Mouse (Mus musculus) G1E (cell line): ENCODE results near the gene Dguok. TPM values are rescaled to one million over a fixed set of nuclear protein-coding genes. Genes with fewer than 3 reads are reported as not detected.

Source experiments
- ATAC-seq: 2 replicates; pipeline ENCODE4 v1.8.0; 2016; ENCODE audit warnings: mild to moderate bottlenecking; ENCODE audit not compliant: insufficient number of reproducible peaks, poor library complexity, low FRiP score, severe bottlenecking; ENCODE audit errors: extremely low read depth
- DNase-seq: peaks from one replicate; pipeline ENCODE4 v3.0.0; 2012; ENCODE audit warnings: low spot score
- H3K27me3 ChIP-seq: 2 replicates; pipeline ENCODE4 v1.6.1; 2012; ENCODE audit warnings: mild to moderate bottlenecking, low read length, inconsistent platforms; ENCODE audit not compliant: insufficient read depth
- H3K36me3 ChIP-seq: replicated peaks from 2 replicates; pipeline ENCODE3; 2012; ENCODE audit warnings: mild to moderate bottlenecking, inconsistent platforms
- H3K4me1 ChIP-seq: 2 replicates; pipeline ENCODE4 v1.6.1; 2012; ENCODE audit warnings: low read depth, low read length, inconsistent platforms, mixed read lengths; ENCODE audit not compliant: insufficient read depth
- H3K4me3 ChIP-seq: 2 replicates; pipeline ENCODE4 v1.5.1; 2012; ENCODE audit warnings: low read depth, mild to moderate bottlenecking, inconsistent platforms, low read length, moderate library complexity, mixed read lengths
- H3K9me3 ChIP-seq: replicated peaks from 2 replicates; pipeline ENCODE4 v1.6.1; 2012; ENCODE audit warnings: inconsistent platforms
- CTCF ChIP-seq: IDR thresholded peaks from 2 replicates; pipeline ENCODE4 v1.5.1; 2012; ENCODE audit warnings: low read depth, low read length, inconsistent platforms, mixed read lengths
- GATA1 ChIP-seq: IDR thresholded peaks from 2 replicates; pipeline ENCODE4 v1.6.1; 2012; ENCODE audit warnings: borderline replicate concordance, low read length, inconsistent platforms, mixed read lengths
- GATA2 ChIP-seq: IDR thresholded peaks from 2 replicates; pipeline ENCODE4 v1.6.1; 2012; ENCODE audit warnings: low read depth, low read length, inconsistent platforms, borderline replicate concordance
- POLR2AphosphoS5 ChIP-seq: IDR thresholded peaks from 2 replicates; pipeline ENCODE4 v1.6.1; 2012; ENCODE audit warnings: low read depth, low read length, inconsistent platforms; ENCODE audit not compliant: insufficient replicate concordance
- TAL1 ChIP-seq: conservative IDR thresholded peaks from 2 replicates; pipeline ENCODE4 v1.6.1; 2012; ENCODE audit warnings: low read depth, low read length, inconsistent platforms, mixed read lengths
- polyA plus RNA-seq: library from polyadenylated mRNA; stranded (reverse); fragments of >175 nt; gene quantifications from 2 replicates; pipeline ENCODE4 v1.2.3, GENCODE M21; 2012
- total RNA-seq, 2 experiments: library from RNA; stranded (forward) in 1 of 2; stranded (reverse) in 1 of 2; fragments of 200-1000 nt in 1 of 2; fragments of >200 nt in 1 of 2; fragmentation: Nextera tagmentation in 1 of 2; gene quantifications; 2 replicates each; pipeline ENCODE4 v1.2.3; 2014 to 2017

Dguok gene
- total and polyA plus RNA-seq, 3 experiments, result 6.7 to 25.6 (median 25.1) TPM

GRCm38 (mm10) chr6:83490622-83491021, 16.1 kb downstream of the Dguok start:
- TF ChIP-seq GATA1, result no peak
- TF ChIP-seq TAL1, result no peak
- TF ChIP-seq POLR2AphosphoS5, result no peak
- TF ChIP-seq GATA2, result no peak
- no peak for TF ChIP-seq CTCF
- no peaks in the 10 kb centered on the region; the same call in 1 of the 2 replicates for H3K4me1 ChIP-seq
- H3K9me3 ChIP-seq, result no peaks in the 10 kb centered on the region
- peaks cover 54% of the 10 kb centered on the region for H3K36me3 ChIP-seq
- ATAC-seq (no peak), DNase-seq (no peak)
- no peak overlapping the region for H3K4me3 ChIP-seq
- H3K27me3 ChIP-seq, result peaks cover 17% of the 10 kb centered on the region

GRCm38 (mm10) chr6:83488200-83488599, 18.6 kb downstream of the Dguok start:
- ATAC-seq (no peak), DNase-seq (no peak)
- TF ChIP-seq CTCF (no peak), GATA1 (no peak), GATA2 (no peak), TAL1 (no peak), POLR2AphosphoS5 (no peak)
- Histone ChIP-seq H3K9me3 (no peaks in the 10 kb centered on the region), H3K4me3 (no peak overlapping the region), H3K36me3 (peaks cover 58% of the 10 kb centered on the region), H3K4me1 (peaks cover 3% of the 10 kb centered on the region; the same call in 1 of the 2 replicates), H3K27me3 (peaks cover 20% of the 10 kb centered on the region)

- H3K4me1 ChIP-seq, result peaks cover 10% of the 10 kb centered on the region
- H3K36me3 ChIP-seq, result peaks cover 62% of the 10 kb centered on the region
- no peaks in the 10 kb centered on the region for H3K9me3 ChIP-seq
- H3K4me3 ChIP-seq, result no peak overlapping the region
- no peak for DNase-seq
- no peak for ATAC-seq
- H3K27me3 ChIP-seq, result peaks cover 26% of the 10 kb centered on the region
- TF ChIP-seq GATA2, result no peak
- no peak for TF ChIP-seq TAL1
- TF ChIP-seq GATA1, result no peak
- no peak for TF ChIP-seq POLR2AphosphoS5
- no peak for TF ChIP-seq CTCF
Measured at GRCm38 (mm10) chr6:83487298-83487697, 19.5 kb downstream of the Dguok start.

GRCm38 (mm10) chr6:83485854-83486253, 20.9 kb downstream of the Dguok start:
- H3K4me1 ChIP-seq, result peaks cover 14% of the 10 kb centered on the region
- H3K4me3 ChIP-seq, result no peak overlapping the region
- peaks cover 73% of the 10 kb centered on the region for H3K36me3 ChIP-seq
- no peak for TF ChIP-seq GATA1
- no peak for TF ChIP-seq TAL1
- TF ChIP-seq CTCF, result no peak
- TF ChIP-seq GATA2, result no peak
- TF ChIP-seq POLR2AphosphoS5, result no peak
- no peak for ATAC-seq
- H3K27me3 ChIP-seq, result peaks cover 33% of the 10 kb centered on the region
- no peaks in the 10 kb centered on the region for H3K9me3 ChIP-seq
- DNase-seq, result no peak

GRCm38 (mm10) chr6:83483776-83484175, 23.0 kb downstream of the Dguok start:
- Histone ChIP-seq H3K27me3 (peaks cover 31% of the 10 kb centered on the region), H3K4me1 (peaks cover 14% of the 10 kb centered on the region), H3K9me3 (no peaks in the 10 kb centered on the region), H3K4me3 (no peak overlapping the region), H3K36me3 (peaks cover 73% of the 10 kb centered on the region)
- DNase-seq, result no peak
- ATAC-seq, result no peak
- TF ChIP-seq GATA2 (no peak), TAL1 (no peak), CTCF (no peak), GATA1 (no peak), POLR2AphosphoS5 (no peak)

- Histone ChIP-seq H3K27me3 (peaks cover 28% of the 10 kb centered on the region), H3K36me3 (peaks cover 67% of the 10 kb centered on the region), H3K9me3 (no peaks in the 10 kb centered on the region), H3K4me3 (no peak overlapping the region), H3K4me1 (peaks cover 14% of the 10 kb centered on the region)
- DNase-seq (no peak), ATAC-seq (no peak)
- TF ChIP-seq POLR2AphosphoS5 (no peak), CTCF (no peak), TAL1 (no peak), GATA1 (no peak), GATA2 (no peak)
Measured at GRCm38 (mm10) chr6:83482418-83483085, 24.2 kb downstream of the Dguok start.
